Mouse (Mus musculus) B cell, adult (primary cell): ENCODE data around the gene Msi2. TPM values are rescaled to one million over a fixed set of nuclear protein-coding genes. Genes with fewer than 3 reads are reported as not detected.

Experiments
- total RNA-seq: library from RNA; stranded (reverse); gene quantifications from 4 replicates; pipeline ENCODE4 v1.2.4, GENCODE M21; 2023; ENCODE audit not compliant: inconsistent age

Msi2 gene
- total RNA-seq, result 135 to 166 TPM (median 147 TPM) in 4 replicates

GRCm38 (mm10) chr11:88718050-88718765 is at the start of gene Msi2:
Msi2 (minus strand) TSS chr11:88718513.

DNA sequence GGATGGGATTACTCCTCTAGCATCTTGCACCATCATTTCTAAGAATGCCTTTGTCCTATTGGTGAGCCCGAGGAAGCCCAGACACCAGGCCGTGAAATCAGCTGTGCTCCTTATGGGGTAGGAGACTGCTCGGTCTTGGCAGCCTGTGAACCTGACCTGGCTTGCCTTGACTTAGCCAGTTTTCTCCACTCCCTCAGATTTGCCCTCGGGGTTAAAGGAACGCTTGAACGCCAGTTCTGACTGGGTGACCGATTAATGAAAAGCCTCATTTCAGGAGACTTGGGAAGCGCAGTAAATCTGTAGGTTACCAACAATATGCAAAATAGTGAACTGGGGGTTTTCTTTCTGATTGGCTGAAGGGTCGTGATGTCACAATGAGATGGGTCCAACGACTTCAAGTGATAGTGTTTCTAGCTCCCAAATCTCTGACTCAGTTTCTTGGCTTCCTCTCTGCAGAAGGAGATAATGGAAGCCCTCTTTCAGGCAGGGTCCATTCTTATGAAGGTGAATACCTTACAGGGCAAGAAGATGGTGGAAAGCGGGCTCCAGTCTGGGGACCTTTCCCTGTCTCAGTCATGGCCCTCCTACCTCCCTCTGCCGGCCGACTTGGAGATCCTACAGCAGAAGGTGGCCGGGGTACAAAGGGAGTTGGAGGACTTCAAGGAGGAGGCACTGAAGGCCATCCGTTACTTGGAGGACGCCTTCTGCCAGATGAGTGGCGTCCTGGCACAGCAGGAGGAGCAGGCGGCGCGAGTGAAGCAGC is 424.5 kb downstream of the Msi2 start, which contains the start of gene Ccdc182:
Gene Ccdc182, plus strand, starts transcription at position 428 of the 763 bp plus-strand sequence.

Other genes starting within 250 kb of the Msi2 start
- 0.63 to 1.3 TPM (median 0.87 TPM) in 4 replicates for gene Akap1, start 146.1 kb upstream of the Msi2 start, total RNA-seq
- 78.3 to 89.3 TPM (median 87.1 TPM) in 4 replicates for gene Scpep1, start 237.0 kb upstream of the Msi2 start, total RNA-seq
- not detected in 4 replicates for gene Elobl, start 248.4 kb upstream of the Msi2 start, total RNA-seq